Mouse (Mus musculus): Measurements from ENCODE around the gene Mettl7a3.

DNA sequence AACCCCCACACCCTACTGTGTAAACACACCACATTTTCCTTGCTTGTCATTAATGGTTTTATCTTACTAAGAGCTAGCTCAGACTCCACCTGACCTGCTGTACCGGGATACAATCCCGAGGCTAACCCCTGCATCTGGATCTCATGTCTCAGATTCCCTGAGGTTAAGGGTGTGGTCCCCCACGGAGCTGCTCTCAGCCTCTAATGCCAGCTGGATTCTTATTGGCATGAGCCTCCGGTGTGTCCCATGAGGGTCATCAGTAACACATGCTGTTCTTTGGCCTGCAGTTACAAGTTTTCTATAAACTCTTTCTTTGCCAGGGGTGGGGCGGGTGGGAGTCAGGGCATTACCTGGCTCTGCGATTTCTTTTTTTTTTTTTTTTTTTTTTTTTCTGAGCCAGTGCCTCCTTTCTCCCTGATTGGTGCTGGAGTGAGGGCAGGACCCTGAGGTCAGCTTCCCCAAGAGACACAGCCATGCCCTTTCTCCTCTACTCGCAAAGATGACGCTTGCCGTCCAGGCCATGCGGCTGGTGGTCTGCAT, 18.1 kb downstream of the Mettl7a3 start, which contains the start of the genes Methig1 and Mettl7a2:
- no peak for TF ChIP-seq CTCF (IDR thresholded peaks at IDR 0.05; ENCODE audit: low read depth)
- TF ChIP-seq EP300 (IDR thresholded peaks at IDR 0.05; ENCODE audit: low read depth) = no peak

Data from liver, embryonic 14.5 days (tissue).